Mouse (Mus musculus) lung, postnatal 0 days (tissue): Measurements from ENCODE around the gene Gpr142. TPM values are rescaled to one million over a fixed set of nuclear protein-coding genes. Genes with fewer than 3 reads are reported as not detected.

Experiments
- ATAC-seq: fragments of 200-750 bp; cut with Nextera tagmentation; 2 replicates; pipeline ENCODE4 v1.8.0; 2017; ENCODE audit warnings: moderate library complexity
- DNase-seq: peaks from one replicate; pipeline ENCODE4 v3.0.0-alpha.2; 2016; ENCODE audit warnings: low spot score
- H3K27ac ChIP-seq: fragments of 300-500 bp; sonication (generic); 2 replicates; pipeline ENCODE4 v1.5.1; 2014; ENCODE audit warnings: antibody characterized with exemption, mild to moderate bottlenecking, low read length, mixed read lengths
- H3K27me3 ChIP-seq: fragments of 300-500 bp; sonication (generic); replicated peaks from 2 replicates; pipeline ENCODE4 v1.6.1; 2014; ENCODE audit warnings: low read length, mixed read lengths; ENCODE audit not compliant: insufficient read depth
- H3K36me3 ChIP-seq: fragments of 300-500 bp; sonication (generic); 2 replicates; pipeline ENCODE4 v1.6.1; 2014; ENCODE audit warnings: low read length, mixed read lengths; ENCODE audit not compliant: insufficient read depth
- H3K4me1 ChIP-seq: fragments of 300-500 bp; sonication (generic); 2 replicates; pipeline ENCODE4 v1.6.1; 2014; ENCODE audit warnings: antibody characterized with exemption, low read depth, low read length, mixed read lengths; ENCODE audit not compliant: insufficient read depth
- H3K4me2 ChIP-seq: fragments of 300-500 bp; sonication (generic); replicated peaks from 2 replicates; pipeline ENCODE4 v1.6.1; 2014; ENCODE audit warnings: low read depth, mild to moderate bottlenecking, low read length, moderate library complexity, mixed read lengths
- H3K4me3 ChIP-seq: fragments of 300-500 bp; sonication (generic); 2 replicates; pipeline ENCODE4 v1.5.1; 2014; ENCODE audit warnings: low read depth, low read length
- H3K9ac ChIP-seq: fragments of 300-500 bp; sonication (generic); replicated peaks from 2 replicates; pipeline ENCODE4 v1.6.1; 2014; ENCODE audit warnings: low read depth, mild to moderate bottlenecking
- H3K9me3 ChIP-seq: fragments of 300-500 bp; sonication (generic); 2 replicates; pipeline ENCODE4 v1.6.1; 2016; ENCODE audit warnings: low read length, mixed read lengths
- CTCF ChIP-seq: IDR thresholded peaks from 2 replicates; pipeline ENCODE4 v1.5.1; 2016; ENCODE audit warnings: antibody characterized with exemption, mild to moderate bottlenecking
- EP300 ChIP-seq: IDR thresholded peaks from 2 replicates; pipeline ENCODE4 v1.6.1; 2016; ENCODE audit warnings: antibody characterized with exemption, mild to moderate bottlenecking, control low read depth
- WGBS: fragments of 180-500 bp; shearing (Covaris S2); extraction: QIAGEN DNeasy Blood & Tissue Kit; methylation state at CpG from one replicate; pipeline ENCODE4 v1.1.7; 2014; 5-methylcytosine and 5-hydroxymethylcytosine counted together
- polyA plus RNA-seq: library from polyadenylated mRNA; unstranded; fragments of >200 nt; fragmentation: Nextera tagmentation; extraction: Ambion mirVana; gene quantifications from 2 replicates; pipeline ENCODE4 v1.2.1, GENCODE M21; 2015

The Gpr142 gene
- polyA plus RNA-seq, 1 experiment from 2014 or later: not detected

- DNase-seq: peak; percentile 65
- Histone ChIP-seq H3K9ac (peak overlapping the region; percentile 54), H3K4me3 (peak overlapping the region; percentile 69), H3K27me3 (peaks cover 6% of the 10 kb centered on the region; the same call in 1 of the 2 replicates), H3K9me3 (no peaks in the 10 kb centered on the region), H3K36me3 (no peaks in the 10 kb centered on the region), H3K4me2 (peak overlapping the region; percentile 99), H3K27ac (peak overlapping the region; percentile 69), H3K4me1 (no peaks in the 10 kb centered on the region)
- WGBS: under 1% methylated on average over 49 of the region's 65 CpGs
- TF ChIP-seq CTCF: no peak
- no peak for TF ChIP-seq EP300
- peak; percentile 56 for ATAC-seq
These were observed 53.0 kb downstream of the Gpr142 start for GRCm38 (mm10) chr11:114851608-114852310.

GRCm38 (mm10) chr11:114852311-114853173 lies 53.8 kb downstream of the Gpr142 start:
- no peak for TF ChIP-seq EP300
- TF ChIP-seq CTCF: no peak
- DNase-seq (peak; percentile 49), ATAC-seq (peak; percentile 10; the same call in 1 of the 2 replicates)
- Histone ChIP-seq H3K27me3 (peaks cover 6% of the 10 kb centered on the region; the same call in 1 of the 2 replicates), H3K4me3 (peak overlapping the region; percentile 69), H3K27ac (peak overlapping the region; percentile 69), H3K4me1 (no peaks in the 10 kb centered on the region), H3K36me3 (no peaks in the 10 kb centered on the region), H3K9ac (peak overlapping the region; percentile 54), H3K9me3 (no peaks in the 10 kb centered on the region), H3K4me2 (peak overlapping the region; percentile 99)
- 1% methylated on average over 40 of the region's 40 CpGs for WGBS

- no peaks in the 10 kb centered on the region for H3K36me3 ChIP-seq
- ATAC-seq: no peak
- WGBS: 21% methylated on average over 7 of the region's 7 CpGs
- H3K9me3 ChIP-seq: no peaks in the 10 kb centered on the region
- no peak for DNase-seq
- H3K4me2 ChIP-seq: peak overlapping the region; percentile 99
- peak overlapping the region; percentile 69 for H3K4me3 ChIP-seq
- H3K27me3 ChIP-seq: peaks cover 6% of the 10 kb centered on the region; the same call in 1 of the 2 replicates
- TF ChIP-seq CTCF: no peak
- no peak overlapping the region for H3K27ac ChIP-seq
- no peaks in the 10 kb centered on the region for H3K4me1 ChIP-seq
- no peak overlapping the region for H3K9ac ChIP-seq
These were observed 54.6 kb downstream of the Gpr142 start for GRCm38 (mm10) chr11:114853174-114853838.

GRCm38 (mm10) chr11:114854581-114854980 lies 55.9 kb downstream of the Gpr142 start:
- Histone ChIP-seq H3K27ac (no peak overlapping the region), H3K4me3 (no peak overlapping the region), H3K36me3 (no peaks in the 10 kb centered on the region), H3K4me1 (no peaks in the 10 kb centered on the region), H3K4me2 (no peak overlapping the region), H3K27me3 (peaks cover under 1% of the 10 kb centered on the region; the same call in 1 of the 2 replicates), H3K9me3 (no peaks in the 10 kb centered on the region), H3K9ac (no peak overlapping the region)
- WGBS: 62% methylated on average over 5 of the region's 6 CpGs
- TF ChIP-seq EP300: no peak
- no peak for TF ChIP-seq CTCF
- ATAC-seq (no peak), DNase-seq (no peak)

GRCm38 (mm10) chr11:114856125-114856524 lies 57.4 kb downstream of the Gpr142 start:
- Histone ChIP-seq H3K4me1 (no peaks in the 10 kb centered on the region), H3K9ac (no peak overlapping the region), H3K9me3 (no peaks in the 10 kb centered on the region), H3K27ac (no peak overlapping the region), H3K36me3 (no peaks in the 10 kb centered on the region), H3K4me3 (no peak overlapping the region), H3K27me3 (no peaks in the 10 kb centered on the region), H3K4me2 (no peak overlapping the region)
- no peak for ATAC-seq
- TF ChIP-seq EP300: no peak
- WGBS: 81% methylated on average over 5 of the region's 5 CpGs
- no peak for DNase-seq

Other genes starting within 250 kb of the Gpr142 start
- gene Rpl38, start 130.4 kb upstream of the Gpr142 start, polyA plus RNA-seq: 728 and 824 TPM in 2 replicates
- gene Ttyh2, start 123.5 kb upstream of the Gpr142 start, polyA plus RNA-seq: 20.1 and 22.3 TPM in 2 replicates
- gene Dnaic2, start 71.5 kb upstream of the Gpr142 start, polyA plus RNA-seq: 6.4 and 7.3 TPM in 2 replicates
- gene Kif19a, start 33.5 kb upstream of the Gpr142 start, polyA plus RNA-seq: 0.54 and 0.74 TPM in 2 replicates
- 0.15 and 0.20 TPM in 2 replicates for gene Btbd17, start 3.0 kb upstream of the Gpr142 start, polyA plus RNA-seq
- 10.4 and 11.1 TPM in 2 replicates for gene Gprc5c, start 52.2 kb downstream of the Gpr142 start, polyA plus RNA-seq
- 4.6 and 5.9 TPM in 2 replicates for gene Cd300a, start 91.1 kb downstream of the Gpr142 start, polyA plus RNA-seq
- 1.5 and 2.0 TPM in 2 replicates for gene Cd300lb, start 135.5 kb downstream of the Gpr142 start, polyA plus RNA-seq
- gene Cd300c, start 170.2 kb downstream of the Gpr142 start, polyA plus RNA-seq: 0.19 and 0.31 TPM in 2 replicates
- 0.92 and 1.0 TPM in 2 replicates for gene Cd300ld, start 191.0 kb downstream of the Gpr142 start, polyA plus RNA-seq
- gene Cd300c2, start 203.0 kb downstream of the Gpr142 start, polyA plus RNA-seq: 12.4 and 15.7 TPM in 2 replicates
- gene Cd300ld2, start 217.3 kb downstream of the Gpr142 start, polyA plus RNA-seq: 0.44 TPM in 1 of 2 replicates, not detected in the other
- gene Cd300ld4, start 228.1 kb downstream of the Gpr142 start, polyA plus RNA-seq: not detected in 2 replicates
- gene Cd300ld5, start 238.8 kb downstream of the Gpr142 start, polyA plus RNA-seq: not detected in 2 replicates
- not detected in 2 replicates for gene Cd300ld3, start 249.5 kb downstream of the Gpr142 start, polyA plus RNA-seq